Mouse (Mus musculus): ENCODE results near the gene Moxd1.
"Not testable (repeated sequence)": the region's sequence is repeated elsewhere in the genome, so short reads cannot be mapped to it uniquely, and the experiment has no call there.

The Moxd1 gene

DNA sequence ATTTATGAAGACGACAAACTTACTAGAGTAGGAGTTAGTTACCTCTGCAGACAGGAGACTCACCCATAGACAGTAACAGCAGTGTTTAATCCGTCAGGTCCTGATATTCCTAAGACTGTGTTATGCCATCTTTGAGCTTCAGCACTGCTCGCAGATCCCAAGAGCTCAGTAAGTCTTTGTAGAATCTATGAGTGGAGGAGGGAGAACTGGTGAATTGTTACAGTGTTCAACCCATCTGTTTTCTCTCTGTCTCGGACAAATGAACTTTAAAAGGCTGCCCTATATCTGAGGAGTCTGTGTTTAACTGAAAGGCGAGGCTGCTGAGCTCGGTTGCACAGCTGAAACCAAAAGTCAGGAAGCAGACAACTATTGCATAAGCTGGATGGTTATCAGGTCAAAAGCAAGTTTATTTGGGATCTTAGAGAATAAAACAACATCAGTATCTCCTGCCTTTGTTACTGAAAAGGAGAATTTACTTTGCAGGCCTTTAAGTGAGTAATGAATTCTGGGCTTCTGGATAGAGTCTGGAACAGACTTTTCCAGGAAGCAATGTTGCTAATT, 47.8 kb downstream of the Moxd1 start:
- DNase-seq = no peak

DNA sequence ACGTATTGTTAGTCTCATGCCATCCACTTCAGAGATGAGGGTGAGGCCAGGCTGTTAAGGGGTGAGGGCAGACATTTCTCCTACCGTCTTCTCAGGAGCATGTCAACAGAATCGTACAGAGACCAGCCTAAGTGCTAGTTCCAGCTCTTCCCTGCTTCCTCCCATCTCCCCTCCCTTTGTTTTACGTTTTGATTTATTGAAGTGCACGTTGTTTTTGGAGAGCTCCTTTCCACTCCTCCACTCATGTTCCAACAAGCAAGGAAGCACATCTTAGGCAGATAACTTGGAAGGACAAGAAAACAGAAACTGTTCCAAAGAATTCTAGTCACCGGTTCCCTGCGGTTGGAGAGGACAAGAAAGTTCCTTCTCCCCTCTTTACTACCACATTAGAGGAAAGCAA, 52.9 kb downstream of the Moxd1 start:
- DNase-seq = no peak

DNA sequence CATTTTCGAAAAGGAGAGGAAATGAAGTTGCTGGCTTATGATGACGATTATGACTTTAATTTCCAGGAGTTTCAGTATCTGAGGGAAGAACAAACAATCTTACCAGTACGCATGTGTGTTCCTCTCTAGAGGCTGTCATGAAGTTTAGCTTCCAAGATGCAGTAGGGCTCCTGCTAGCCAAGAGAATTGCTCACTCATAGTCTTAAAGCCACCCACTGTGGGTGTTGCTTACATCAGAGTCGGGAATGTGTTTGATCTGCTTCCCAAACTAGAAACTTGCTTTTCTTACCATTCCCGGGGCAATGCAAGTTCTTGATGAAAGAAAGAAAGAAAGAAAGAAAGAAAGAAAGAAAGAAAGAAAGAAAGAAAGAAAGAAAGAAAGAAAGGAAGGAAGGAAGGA, 59.3 kb downstream of the Moxd1 start:
- DNase-seq = no peak

DNA sequence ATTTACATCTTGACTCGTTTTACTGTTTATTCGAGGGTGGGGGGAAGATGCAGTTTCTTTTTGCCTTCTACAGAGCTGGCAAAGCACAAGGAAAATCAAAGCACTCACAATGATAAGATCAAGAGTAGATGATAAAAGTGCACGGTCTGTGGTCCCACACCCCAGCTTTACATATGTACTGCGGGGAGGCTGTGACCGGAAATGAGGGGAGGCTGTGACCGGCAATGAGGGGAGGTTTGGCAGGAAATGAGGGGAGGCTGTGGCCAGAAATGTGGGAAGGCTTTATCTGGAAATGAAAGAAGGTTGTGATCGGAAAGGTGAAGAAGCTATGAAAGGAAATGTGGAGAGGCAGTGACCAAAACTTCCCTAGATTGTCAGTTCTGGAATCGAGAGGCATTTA, 68.3 kb downstream of the Moxd1 start:
- no peak for DNase-seq

DNA sequence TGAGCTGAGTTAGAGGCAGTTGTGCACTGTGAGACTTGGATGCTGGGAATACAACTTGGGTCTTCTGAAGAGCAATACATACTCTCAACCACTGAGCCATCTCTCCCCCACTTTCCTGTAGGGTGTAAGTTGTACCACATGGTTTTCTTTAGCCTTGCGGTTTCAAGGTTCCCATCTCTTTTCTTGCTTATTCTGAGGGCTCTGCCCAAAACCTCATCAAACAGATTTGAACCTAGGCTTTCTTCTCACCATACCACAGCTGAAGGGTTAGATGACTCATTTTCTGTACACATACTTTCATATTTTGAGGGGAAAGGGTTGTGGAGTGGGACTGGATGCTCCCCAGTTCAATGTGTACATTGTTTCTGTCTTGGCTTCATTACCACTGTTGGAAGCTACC, 69.4 kb downstream of the Moxd1 start:
- no peak for DNase-seq

DNA sequence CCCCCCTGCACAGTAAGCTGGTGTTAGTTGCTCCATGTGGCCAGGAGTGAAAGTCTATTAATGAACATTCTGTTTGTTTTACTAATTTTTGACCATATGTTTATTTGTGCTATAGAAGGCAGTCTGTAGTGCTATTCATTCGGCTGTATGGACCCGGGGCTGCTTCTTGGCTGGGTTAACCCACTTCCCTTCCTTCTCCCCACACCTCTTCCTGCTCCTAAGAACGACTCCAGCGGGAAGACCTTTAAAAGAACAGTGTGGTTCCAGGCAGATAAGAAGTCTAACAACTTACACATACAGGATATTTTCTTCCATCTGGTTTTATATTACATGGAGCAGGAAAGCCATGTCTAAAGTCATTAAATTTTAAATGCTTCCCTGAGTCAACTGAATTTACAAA, 73.3 kb downstream of the Moxd1 start:
- no peak for DNase-seq

DNA sequence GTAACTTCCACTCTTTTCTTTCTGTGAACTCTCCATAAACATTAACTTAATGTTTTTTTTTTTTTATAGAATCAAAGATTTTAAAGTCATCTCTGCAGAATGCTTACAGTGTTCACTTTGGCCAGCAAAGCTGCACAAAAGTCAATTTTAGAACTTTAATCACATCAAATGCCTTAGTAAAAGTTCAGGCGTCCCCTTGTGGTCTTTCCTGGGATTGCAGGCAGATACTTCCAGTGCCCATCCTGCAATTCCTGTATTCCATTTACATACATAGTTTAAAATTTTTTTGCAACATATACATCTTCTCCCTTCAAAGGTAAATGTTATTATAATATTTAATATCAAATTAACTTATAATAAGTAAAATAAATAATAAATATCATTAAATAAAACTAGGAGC, 74.5 kb downstream of the Moxd1 start:
- DNase-seq = peak; percentile 10 to 58

DNA sequence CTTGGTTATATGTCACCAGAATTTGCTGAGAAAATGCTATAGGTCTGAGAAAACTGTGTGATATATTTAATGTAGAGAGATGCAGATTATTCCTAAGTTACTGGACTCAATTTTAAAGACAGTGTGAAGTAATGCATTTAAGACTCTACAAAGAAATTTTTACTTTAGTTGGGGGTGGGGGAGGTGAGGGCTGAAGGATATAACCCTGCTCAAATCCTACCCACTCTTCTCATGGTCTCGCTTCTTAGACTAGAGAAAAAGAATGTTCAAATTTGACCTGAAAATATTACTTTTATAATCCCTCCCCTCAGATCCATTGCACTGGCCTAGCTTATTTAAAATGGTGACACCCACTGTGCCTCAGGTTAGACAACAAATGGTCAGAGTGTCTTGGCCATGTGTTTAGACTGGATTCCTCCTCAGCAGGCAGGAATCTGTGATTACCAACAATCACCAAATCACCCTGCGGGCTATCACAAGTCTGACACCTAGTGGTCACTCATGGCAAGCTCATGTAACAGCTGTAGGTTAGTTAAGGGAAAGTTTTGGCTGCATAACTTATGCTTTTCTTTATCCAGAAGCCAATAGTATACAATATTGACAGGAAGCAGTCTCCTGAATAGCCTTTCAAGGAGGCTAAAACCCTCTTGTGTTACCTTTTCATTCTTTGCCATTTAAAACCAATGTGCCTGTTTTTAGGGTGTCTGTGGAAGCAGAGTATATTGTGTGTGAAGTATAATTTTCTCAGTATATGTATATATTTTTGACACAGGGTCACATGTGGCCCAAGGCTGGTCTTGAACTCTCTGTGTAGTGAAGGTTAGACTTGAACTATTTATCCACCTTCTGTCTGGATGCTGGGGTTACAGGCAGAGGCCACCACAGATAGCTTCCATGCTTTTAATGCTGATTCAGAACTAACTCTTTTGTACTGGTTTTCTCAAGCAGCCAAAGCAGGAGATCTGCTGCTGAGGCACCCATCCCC, 75.2 kb downstream of the Moxd1 start:
- DNase-seq = peak; percentile 25 to 61

DNA sequence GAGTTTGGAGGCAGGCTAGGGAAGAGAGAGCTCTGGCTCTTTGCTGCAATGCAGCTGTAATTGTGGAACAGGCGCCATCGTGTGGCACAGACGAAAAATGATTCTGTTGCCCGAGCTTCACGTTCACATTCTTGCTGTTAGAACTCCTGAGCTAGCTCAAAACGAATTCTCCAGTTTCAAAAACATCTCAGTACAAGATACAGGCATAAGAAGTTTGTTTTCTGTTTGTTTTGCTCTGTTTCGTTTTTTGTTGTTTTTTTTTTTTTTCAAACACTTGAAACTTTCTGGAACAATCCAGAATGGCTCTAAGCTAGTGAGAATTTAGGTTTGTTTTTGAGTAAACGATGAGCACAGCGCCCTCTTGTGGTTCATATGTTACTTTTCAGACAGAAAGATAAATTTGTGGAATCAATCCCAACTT, 88.9 kb downstream of the Moxd1 start:
- peak; percentile 57 to 77 for DNase-seq

DNA sequence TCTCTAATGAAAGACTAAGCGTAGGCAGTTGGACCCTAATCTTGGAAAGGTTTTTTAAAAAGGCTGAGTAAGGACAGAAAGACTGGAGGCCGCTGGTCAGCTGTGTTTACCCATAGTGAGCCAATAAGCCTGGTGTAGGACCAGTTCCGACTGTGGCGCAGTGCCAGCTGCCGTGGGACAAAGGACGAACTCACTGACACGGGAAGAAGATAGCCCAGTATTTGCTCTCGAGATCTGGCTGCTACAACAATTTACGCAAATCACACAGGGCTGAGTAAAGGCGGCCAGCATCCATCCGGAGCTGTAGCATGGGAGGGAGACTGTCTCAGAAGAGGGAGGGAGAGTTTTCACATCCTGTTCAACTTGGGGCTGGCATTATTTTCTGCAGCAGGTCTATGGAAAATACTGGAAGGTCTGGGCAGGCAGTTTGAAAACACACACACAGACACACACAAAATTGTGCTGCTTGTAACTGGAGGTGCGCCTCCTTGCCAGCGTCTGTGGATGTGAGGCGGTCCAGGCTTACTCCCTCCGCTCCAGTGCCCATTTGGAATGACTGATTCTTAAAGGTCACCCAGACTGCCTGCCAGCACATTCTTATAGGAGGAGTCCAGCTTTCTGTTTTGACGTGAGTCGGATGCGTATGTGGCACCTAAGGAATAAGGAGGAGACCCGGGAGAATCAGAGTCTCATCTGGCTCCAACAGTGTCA, 94.0 kb downstream of the Moxd1 start:
- peak; percentile 72 to 81 for DNase-seq

DNA sequence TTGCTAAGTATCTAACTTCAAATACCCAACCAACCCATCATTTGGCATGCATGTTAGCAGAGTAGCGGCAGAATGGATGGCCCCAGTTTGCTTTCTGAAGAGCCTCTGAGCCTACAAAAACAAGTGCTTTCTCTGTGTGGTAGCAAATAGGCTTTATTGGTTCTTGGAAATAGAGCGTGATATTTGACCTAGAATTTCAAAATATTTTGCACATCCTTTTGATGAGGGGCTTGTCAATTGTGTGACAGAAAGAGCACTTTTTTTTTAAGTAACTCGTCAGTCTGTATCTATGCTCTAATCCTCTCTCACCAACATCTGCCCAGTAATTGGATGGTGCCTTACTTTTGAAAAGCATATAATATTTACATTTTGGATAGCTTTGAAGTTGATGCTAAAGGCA, 97.0 kb downstream of the Moxd1 start:
- no peak for DNase-seq

DNA sequence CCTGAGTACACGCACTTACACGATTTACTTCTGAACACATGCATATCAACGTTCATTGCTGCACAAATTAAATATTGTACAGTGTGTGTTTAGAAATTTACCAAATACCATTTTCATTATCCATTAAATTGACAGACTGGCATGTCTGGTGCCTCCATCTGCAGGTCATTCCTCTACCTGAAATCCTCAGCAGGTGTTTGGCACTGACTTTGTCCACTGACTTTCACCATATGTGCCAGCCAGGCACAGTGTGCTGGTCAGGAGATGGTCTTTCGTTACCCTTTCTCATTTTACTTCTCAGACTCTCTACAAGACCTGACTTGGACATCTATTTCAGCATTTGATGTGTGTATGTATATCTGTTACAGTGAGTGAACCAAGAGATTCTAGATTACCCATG, 99.7 kb downstream of the Moxd1 start:
- DNase-seq = peak in 1 of 2 experiments; percentile 31

DNA sequence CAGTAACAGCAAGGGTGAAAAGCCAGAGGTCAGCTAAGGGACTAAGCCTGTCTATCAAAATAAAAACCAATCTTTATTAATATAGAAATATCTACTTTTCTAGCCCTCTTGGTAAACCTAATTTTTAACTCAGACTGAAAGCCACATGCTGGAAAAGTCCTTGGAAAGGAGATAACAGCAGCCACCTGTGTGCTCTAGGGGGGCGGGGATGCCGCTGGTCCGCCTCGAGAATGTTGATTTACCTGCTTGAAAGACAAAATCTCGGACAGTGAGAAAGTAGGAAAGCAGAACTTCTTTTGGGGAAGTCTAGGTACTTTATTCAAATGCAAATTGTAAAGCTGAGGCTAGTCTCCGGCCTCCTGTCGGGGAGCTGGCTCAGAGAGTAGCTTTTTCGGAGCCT, 103.9 kb downstream of the Moxd1 start:
- not testable (repeated sequence) for DNase-seq

DNA sequence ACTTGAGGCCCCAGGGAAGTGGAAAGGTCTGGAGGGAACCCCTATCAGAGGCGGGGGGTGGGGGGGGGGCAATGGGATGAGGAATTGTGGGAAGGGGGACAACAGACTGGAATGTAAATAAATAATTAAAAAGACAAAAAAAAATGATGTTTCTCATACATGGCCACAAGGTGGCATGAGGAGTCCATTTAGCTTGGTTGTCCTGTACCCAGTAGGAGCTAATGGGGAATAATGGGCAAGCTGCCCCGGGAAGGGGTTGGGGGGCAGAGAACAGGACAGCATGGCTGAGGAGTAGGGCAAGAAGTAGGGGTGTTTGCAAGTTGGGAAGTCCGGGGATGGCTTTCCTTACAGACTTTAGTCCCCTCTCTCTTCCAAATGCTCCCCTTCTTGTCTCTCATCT, 109.5 kb downstream of the Moxd1 start:
- DNase-seq = no peak

DNA sequence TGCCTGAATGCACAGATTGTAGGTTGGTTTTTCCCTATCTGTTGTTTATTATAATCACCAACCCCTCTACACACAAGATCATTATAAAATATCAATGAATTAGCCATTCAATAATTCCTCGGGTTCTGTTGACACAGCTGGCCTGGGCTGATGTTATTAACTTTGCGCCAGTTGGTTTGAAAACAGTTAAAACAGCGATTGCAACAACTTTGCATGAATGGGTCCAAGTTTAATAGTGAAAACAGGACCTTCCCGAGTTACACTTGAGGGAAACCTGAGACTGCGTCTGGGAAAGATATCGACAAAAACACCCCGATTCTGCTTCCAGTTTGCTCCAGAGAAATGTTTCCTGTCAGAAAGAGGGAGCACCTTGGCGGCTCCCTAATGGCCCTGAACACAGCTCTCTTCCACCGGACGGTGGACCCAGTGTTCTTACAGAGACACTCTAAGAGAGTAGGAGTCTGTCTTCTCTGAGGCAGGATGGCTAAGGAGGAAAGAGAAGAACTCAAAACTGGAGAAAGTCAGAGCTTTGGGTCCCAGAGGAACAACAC, 116.4 kb downstream of the Moxd1 start:
- no peak for DNase-seq

DNA sequence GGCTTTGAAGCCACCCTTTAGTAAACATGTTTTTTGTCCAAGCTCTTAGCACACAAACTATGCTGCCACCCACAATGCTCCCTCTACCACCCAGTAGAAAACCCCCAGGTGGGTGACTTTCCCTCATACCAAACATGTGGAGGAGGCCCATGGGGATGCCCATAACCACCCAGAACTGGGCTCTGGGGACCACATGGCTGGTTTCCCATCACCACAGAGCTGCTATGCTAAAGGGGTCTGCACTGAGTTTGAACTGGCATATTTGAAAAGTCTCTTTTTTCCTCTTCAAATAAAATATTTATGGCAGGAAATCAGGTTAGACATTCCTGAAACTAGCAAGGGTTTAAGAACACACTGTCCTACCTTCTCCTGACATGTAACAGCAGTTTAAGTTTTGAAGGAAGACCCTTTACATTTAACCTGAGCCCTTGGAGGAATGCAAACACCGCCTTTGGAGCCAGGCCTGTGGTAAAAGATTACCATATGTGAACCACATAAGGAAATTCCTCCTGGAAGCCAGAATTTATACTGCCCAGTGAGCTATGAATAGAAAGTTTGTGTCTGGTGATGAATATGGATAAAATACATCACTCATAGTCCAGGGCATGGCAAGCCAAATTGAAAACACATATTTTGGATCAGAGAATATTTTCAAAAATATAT, 117.4 kb downstream of the Moxd1 start:
- no peak for DNase-seq

DNA sequence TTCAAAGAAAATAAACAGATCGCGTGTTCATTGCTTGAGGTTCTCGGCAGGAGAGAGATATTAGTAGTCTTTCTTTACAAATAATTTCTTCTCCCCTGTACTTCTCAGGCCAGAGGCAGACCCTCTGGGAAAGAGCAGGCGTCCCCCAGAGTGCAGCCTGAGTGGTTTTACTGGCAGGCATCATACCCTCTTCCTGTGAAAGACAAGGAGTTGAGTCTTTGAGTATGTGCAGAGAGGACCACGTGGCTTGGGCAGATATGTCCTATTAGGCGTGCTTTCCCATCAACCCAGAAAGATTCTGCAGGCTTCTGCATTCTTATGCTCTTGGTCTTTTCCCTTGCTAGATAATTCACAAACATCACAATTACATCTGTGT, 117.9 kb downstream of the Moxd1 start:
- no peak for DNase-seq

DNA sequence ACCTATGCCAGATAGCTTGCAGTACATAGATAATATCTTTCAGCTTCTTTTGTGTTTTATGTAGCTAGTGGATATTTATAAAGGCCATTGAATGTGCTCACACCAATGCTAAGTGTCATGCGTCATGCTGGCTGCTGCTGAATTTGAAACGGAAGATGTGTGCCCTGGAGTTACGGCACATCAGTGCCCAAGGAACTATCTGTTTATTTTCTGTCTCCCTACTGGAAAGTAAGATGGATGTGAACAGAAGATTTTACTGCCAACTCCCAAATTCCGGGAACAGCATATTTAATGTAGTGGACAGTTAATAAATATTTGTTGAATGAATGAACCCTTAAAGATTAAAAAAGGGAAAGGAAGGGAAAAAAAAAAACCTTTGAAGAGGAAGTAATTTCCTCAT, 119.8 kb downstream of the Moxd1 start:
- DNase-seq = no peak

All from cerebellum, postnatal 25 days (tissue).